Mouse (Mus musculus) lung, postnatal 0 days (tissue): ENCODE measurements around the gene Ccdc85b. TPM values are rescaled to one million over a fixed set of nuclear protein-coding genes. Genes with fewer than 3 reads are reported as not detected.
"Not testable (repeated sequence)": the region's sequence is repeated elsewhere in the genome, so short reads cannot be mapped to it uniquely, and the experiment has no call there.

Experiments
- ATAC-seq: fragments of 200-750 bp; cut with Nextera tagmentation; 2 replicates; pipeline ENCODE4 v1.8.0; 2017; ENCODE audit warnings: moderate library complexity
- DNase-seq: peaks from one replicate; pipeline ENCODE4 v3.0.0-alpha.2; 2016; ENCODE audit warnings: low spot score
- H3K27ac ChIP-seq: fragments of 300-500 bp; sonication (generic); 2 replicates; pipeline ENCODE4 v1.5.1; 2014; ENCODE audit warnings: antibody characterized with exemption, mild to moderate bottlenecking, low read length, mixed read lengths
- H3K27me3 ChIP-seq: fragments of 300-500 bp; sonication (generic); replicated peaks from 2 replicates; pipeline ENCODE4 v1.6.1; 2014; ENCODE audit warnings: low read length, mixed read lengths; ENCODE audit not compliant: insufficient read depth
- H3K36me3 ChIP-seq: fragments of 300-500 bp; sonication (generic); 2 replicates; pipeline ENCODE4 v1.6.1; 2014; ENCODE audit warnings: low read length, mixed read lengths; ENCODE audit not compliant: insufficient read depth
- H3K4me1 ChIP-seq: fragments of 300-500 bp; sonication (generic); 2 replicates; pipeline ENCODE4 v1.6.1; 2014; ENCODE audit warnings: antibody characterized with exemption, low read depth, low read length, mixed read lengths; ENCODE audit not compliant: insufficient read depth
- H3K4me2 ChIP-seq: fragments of 300-500 bp; sonication (generic); replicated peaks from 2 replicates; pipeline ENCODE4 v1.6.1; 2014; ENCODE audit warnings: low read depth, mild to moderate bottlenecking, low read length, moderate library complexity, mixed read lengths
- H3K4me3 ChIP-seq: fragments of 300-500 bp; sonication (generic); 2 replicates; pipeline ENCODE4 v1.5.1; 2014; ENCODE audit warnings: low read depth, low read length
- H3K9ac ChIP-seq: fragments of 300-500 bp; sonication (generic); replicated peaks from 2 replicates; pipeline ENCODE4 v1.6.1; 2014; ENCODE audit warnings: low read depth, mild to moderate bottlenecking
- H3K9me3 ChIP-seq: fragments of 300-500 bp; sonication (generic); 2 replicates; pipeline ENCODE4 v1.6.1; 2016; ENCODE audit warnings: low read length, mixed read lengths
- CTCF ChIP-seq: IDR thresholded peaks from 2 replicates; pipeline ENCODE4 v1.5.1; 2016; ENCODE audit warnings: antibody characterized with exemption, mild to moderate bottlenecking
- EP300 ChIP-seq: IDR thresholded peaks from 2 replicates; pipeline ENCODE4 v1.6.1; 2016; ENCODE audit warnings: antibody characterized with exemption, mild to moderate bottlenecking, control low read depth
- WGBS: fragments of 180-500 bp; shearing (Covaris S2); extraction: QIAGEN DNeasy Blood & Tissue Kit; methylation state at CpG from one replicate; pipeline ENCODE4 v1.1.7; 2014; 5-methylcytosine and 5-hydroxymethylcytosine counted together
- polyA plus RNA-seq: library from polyadenylated mRNA; unstranded; fragments of >200 nt; fragmentation: Nextera tagmentation; extraction: Ambion mirVana; gene quantifications from 2 replicates; pipeline ENCODE4 v1.2.1, GENCODE M21; 2015

Ccdc85b gene
- polyA plus RNA-seq, 1 experiment from 2014 or later = 14.4 TPM

DNA sequence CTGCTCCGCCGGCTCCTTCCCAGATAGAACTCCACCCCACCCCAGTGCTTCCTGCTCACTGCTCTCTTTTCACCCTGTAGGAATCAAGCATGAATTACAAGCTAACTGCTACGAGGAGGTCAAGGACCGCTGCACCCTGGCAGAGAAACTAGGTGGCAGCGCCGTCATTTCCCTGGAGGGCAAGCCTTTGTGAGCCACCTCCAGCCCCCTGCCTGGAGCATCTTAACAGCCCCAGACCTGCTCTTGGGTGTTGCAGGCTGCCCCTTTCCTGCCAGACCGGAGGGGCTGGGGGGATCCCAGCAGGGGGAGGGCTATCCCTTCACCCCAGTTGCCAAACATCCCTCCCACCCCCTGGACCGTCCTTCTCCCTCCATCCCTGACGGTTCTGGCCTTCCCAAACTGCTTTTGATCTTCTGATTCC is 35.6 kb upstream of the Ccdc85b start:
- DNase-seq, H3K9ac ChIP-seq, H3K9me3 ChIP-seq, H3K27ac ChIP-seq, H3K4me1 ChIP-seq, H3K27me3 ChIP-seq, ATAC-seq, H3K4me3 ChIP-seq, H3K4me2 ChIP-seq: not testable (repeated sequence)
- WGBS = 62% methylated on average over 9 of the region's 9 CpGs
- H3K36me3 ChIP-seq = peaks cover 27% of the 10 kb centered on the region
- peak; percentile 16; the same call in 1 of the 2 replicates for TF ChIP-seq CTCF

GRCm38 (mm10) chr19:5492641-5493040 is 34.9 kb upstream of the Ccdc85b start:
- H3K9me3 ChIP-seq = no peaks in the 10 kb centered on the region
- H3K4me3 ChIP-seq = no peak overlapping the region
- no peak for ATAC-seq
- no peak overlapping the region for H3K27ac ChIP-seq
- 73% methylated on average over 4 of the region's 4 CpGs for WGBS
- peaks cover 3% of the 10 kb centered on the region; the same call in 1 of the 2 replicates for H3K4me1 ChIP-seq
- no peak overlapping the region for H3K4me2 ChIP-seq
- peaks cover 27% of the 10 kb centered on the region for H3K36me3 ChIP-seq
- H3K27me3 ChIP-seq = no peaks in the 10 kb centered on the region
- no peak for DNase-seq
- TF ChIP-seq EP300 (no peak), CTCF (no peak)
- no peak overlapping the region for H3K9ac ChIP-seq

DNA sequence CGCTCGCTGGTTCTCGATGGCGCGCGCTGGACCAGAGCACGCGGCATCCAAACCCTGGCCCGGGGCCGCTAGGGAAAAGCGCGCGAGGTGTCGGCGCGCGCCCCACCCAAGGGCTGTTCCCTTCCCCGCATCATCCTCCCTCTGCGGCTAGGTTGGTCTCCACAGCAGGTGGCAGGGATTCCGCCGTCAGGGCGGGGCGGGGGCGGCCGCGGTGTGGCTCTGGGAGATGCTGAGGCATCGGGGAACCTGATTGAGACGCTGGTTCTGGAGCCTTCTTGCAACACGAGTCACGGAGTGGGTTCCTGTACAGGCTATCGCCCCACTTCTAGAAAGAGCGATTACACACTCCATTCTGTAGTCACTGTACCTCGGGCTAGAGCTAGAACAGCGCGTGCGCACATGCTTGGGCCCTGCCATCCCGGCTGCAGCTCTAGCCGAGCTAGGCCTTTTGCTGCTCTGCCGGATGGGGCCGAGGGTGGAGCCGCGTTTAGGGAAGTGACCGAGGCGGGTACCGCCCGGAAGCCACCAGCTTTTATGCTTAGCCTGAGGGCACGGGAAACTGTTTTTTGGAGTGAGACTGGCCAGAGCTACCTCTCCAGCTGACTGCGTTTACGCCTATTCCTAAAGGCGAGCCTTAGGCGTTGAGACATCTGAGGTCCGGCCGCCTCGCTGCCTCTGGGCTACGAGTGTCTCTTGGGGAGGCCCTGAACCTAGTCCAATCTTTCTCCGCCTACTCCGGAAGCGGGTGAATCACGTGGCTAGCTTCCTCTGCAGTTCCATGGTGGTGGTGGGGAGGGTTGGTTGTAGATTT is 33.4 kb upstream of the Ccdc85b start:
- peaks cover 16% of the 10 kb centered on the region; the same call in 1 of the 2 replicates for H3K4me1 ChIP-seq
- WGBS = 1% methylated on average over 54 of the region's 59 CpGs
- H3K36me3 ChIP-seq = peaks cover 21% of the 10 kb centered on the region
- peak overlapping the region; percentile 76 for H3K4me2 ChIP-seq
- peak overlapping the region; percentile 96 for H3K9ac ChIP-seq
- DNase-seq (peak; percentile 94), ATAC-seq (peak; percentile 30)
- H3K27me3 ChIP-seq = no peaks in the 10 kb centered on the region
- H3K4me3 ChIP-seq = peak overlapping the region; percentile 94
- no peaks in the 10 kb centered on the region for H3K9me3 ChIP-seq
- no peak for TF ChIP-seq CTCF
- peak; percentile 23; the same call in 1 of the 2 replicates for TF ChIP-seq EP300
- H3K27ac ChIP-seq = peak overlapping the region; percentile 98

- peak within 1 kb of the TSS; percentile 96 for H3K9ac ChIP-seq
- H3K27ac ChIP-seq = peak within 1 kb of the TSS; percentile 98
- 3% methylated on average over 58 of the region's 62 CpGs for WGBS
- peak; percentile 59 for ATAC-seq
- H3K4me2 ChIP-seq = peak within 1 kb of the TSS; percentile 76
- no peaks in the 10 kb centered on the region for H3K27me3 ChIP-seq
- peaks cover 21% of the 10 kb centered on the region; the same call in 1 of the 2 replicates for H3K4me1 ChIP-seq
- TF ChIP-seq CTCF (peak; percentile 35), EP300 (no peak)
- no peaks in the 10 kb centered on the region for H3K9me3 ChIP-seq
- peak; percentile 99 for DNase-seq
- H3K36me3 ChIP-seq = peaks cover 14% of the 10 kb centered on the region
- H3K4me3 ChIP-seq = peak within 1 kb of the TSS; percentile 94
Measured at GRCm38 (mm10) chr19:5490313-5490897, 32.7 kb upstream of the Ccdc85b start, which contains the start of gene Cfl1. Gene Cfl1 (plus strand): TSS chr19:5490455.

DNA sequence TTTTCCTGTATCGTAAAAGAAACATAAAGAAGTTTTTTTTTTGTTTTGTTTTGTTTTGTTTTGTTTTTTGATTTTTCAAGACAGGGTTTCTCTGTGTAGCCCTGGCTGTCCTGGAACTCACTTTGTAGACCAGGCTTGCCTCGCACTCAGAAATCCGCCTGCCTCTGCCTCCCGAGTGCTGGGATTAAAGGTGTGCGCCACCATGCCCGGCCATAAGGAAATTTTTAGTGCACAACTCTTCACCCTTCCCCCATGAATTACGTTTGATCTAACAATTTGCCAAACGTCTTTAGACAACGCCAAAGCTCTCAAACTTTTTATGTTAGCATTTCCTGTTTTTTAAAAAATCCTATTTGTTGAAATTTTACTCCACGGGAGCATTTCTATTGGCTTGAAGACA is 32.0 kb upstream of the Ccdc85b start:
- H3K4me2 ChIP-seq = peak overlapping the region; percentile 69; the same call in 1 of the 2 replicates
- H3K4me3 ChIP-seq = 0 out of 2 replicates have a peak overlapping the region, but pooled peaks have one; percentile 94
- peaks cover 13% of the 10 kb centered on the region for H3K36me3 ChIP-seq
- not testable (repeated sequence) for DNase-seq, H3K9ac ChIP-seq, H3K9me3 ChIP-seq, H3K27me3 ChIP-seq, ATAC-seq
- 34% methylated on average over 10 of the region's 10 CpGs for WGBS
- H3K27ac ChIP-seq = peak overlapping the region; percentile 98; the same call in 1 of the 2 replicates
- H3K4me1 ChIP-seq = peaks cover 21% of the 10 kb centered on the region; the same call in 1 of the 2 replicates

GRCm38 (mm10) chr19:5488878-5489571 is 31.3 kb upstream of the Ccdc85b start:
- peaks cover 21% of the 10 kb centered on the region; the same call in 1 of the 2 replicates for H3K4me1 ChIP-seq
- under 1% methylated on average over 26 of the region's 26 CpGs for WGBS
- DNase-seq (peak; percentile 99), ATAC-seq (peak; percentile 79)
- peak overlapping the region; percentile 39 for H3K4me3 ChIP-seq
- H3K36me3 ChIP-seq = peaks cover 9% of the 10 kb centered on the region
- H3K27me3 ChIP-seq = no peaks in the 10 kb centered on the region
- H3K4me2 ChIP-seq = peak overlapping the region; percentile 69
- peak overlapping the region; percentile 27; the same call in 1 of the 2 replicates for H3K9ac ChIP-seq
- TF ChIP-seq CTCF (peak; percentile 41), EP300 (no peak)
- H3K27ac ChIP-seq = peak overlapping the region; percentile 98
- H3K9me3 ChIP-seq = no peaks in the 10 kb centered on the region
